8 mouse cellular contexts compared by ENCODE assay signal in the genomic region with DNA sequence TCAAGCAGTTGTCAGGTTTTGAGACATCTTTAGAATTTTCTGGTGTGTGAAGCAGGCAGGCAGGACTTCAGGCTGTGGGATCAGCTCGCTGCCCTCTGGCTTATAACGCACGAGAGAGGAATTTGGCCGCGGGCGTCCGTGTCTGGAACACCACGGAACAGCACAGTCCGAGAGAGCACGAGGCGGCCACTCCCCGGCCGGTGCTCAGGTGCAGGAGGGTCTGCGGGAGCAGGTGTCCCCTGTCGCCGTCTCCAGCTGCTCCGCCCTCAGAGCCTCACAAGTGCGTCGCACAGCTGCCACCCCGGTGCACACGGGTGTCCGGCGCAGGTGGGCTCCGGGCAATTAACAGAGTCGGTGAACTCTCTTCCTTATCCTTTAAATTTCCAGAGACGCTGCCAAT. TPM values are rescaled to one million over a fixed set of nuclear protein-coding genes. Genes with fewer than 3 reads are reported as not detected.
A peak's percentile ranks its signal among the peaks of the same experiment; 100 is the strongest.
DNase-seq lines count a peak whose midpoint lies in the region; ATAC-seq and TF ChIP-seq lines count a peak whose summit lies in the region.

No protein-coding gene starts in this region.

- peaks cover 65% of the 10 kb centered on the region for H3K27me3 ChIP-seq in lung, postnatal 0 days (replicated peaks; ENCODE audit: insufficient read depth, low read length)
- peaks cover 50% of the 10 kb centered on the region for H3K27me3 ChIP-seq in forebrain, embryonic 14.5 days (replicated peaks; ENCODE audit: control insufficient read depth, insufficient read depth, low read length)
- peaks cover 68% of the 10 kb centered on the region for H3K27me3 ChIP-seq in limb, embryonic 14.5 days (ENCODE audit: control insufficient read depth, insufficient read depth, low read length)
- peaks cover 23% of the 10 kb centered on the region for H3K27me3 ChIP-seq in stomach, embryonic 14.5 days (ENCODE audit: control insufficient read depth, insufficient read depth, low read length)

- TF ChIP-seq CTCF in lung, postnatal 0 days (IDR thresholded peaks at IDR 0.05): no peak

- peaks cover 6% of the 10 kb centered on the region; the same call in 1 of the 2 replicates for H3K4me1 ChIP-seq in lung, postnatal 0 days (ENCODE audit: insufficient read depth, low read depth, low read length)
- peaks cover 9% of the 10 kb centered on the region; the same call in 1 of the 2 replicates for H3K4me1 ChIP-seq in forebrain, embryonic 14.5 days (ENCODE audit: control insufficient read depth, insufficient read depth, low read length)
- peaks cover 13% of the 10 kb centered on the region for H3K4me1 ChIP-seq in limb, embryonic 14.5 days (ENCODE audit: control insufficient read depth, insufficient read depth, low read length)
- H3K4me1 ChIP-seq in stomach, embryonic 14.5 days (ENCODE audit: control insufficient read depth, insufficient read depth, low read length): peaks cover 14% of the 10 kb centered on the region; the same call in 1 of the 2 replicates

- WGBS in lung, postnatal 0 days: under 1% methylated on average over 26 of the region's 26 CpGs
- WGBS in forebrain, embryonic 14.5 days: under 1% methylated on average over 26 of the region's 26 CpGs
- WGBS in limb, embryonic 14.5 days: under 1% methylated on average over 26 of the region's 26 CpGs
- under 1% methylated on average over 26 of the region's 26 CpGs for WGBS in stomach, embryonic 14.5 days

- H3K4me2 ChIP-seq in lung, postnatal 0 days (replicated peaks; ENCODE audit: low read depth, low read length): peak overlapping the region; percentile 91
- peak overlapping the region; percentile 100 for H3K4me2 ChIP-seq in forebrain, embryonic 14.5 days (ENCODE audit: low read length)
- peak overlapping the region; percentile 100 for H3K4me2 ChIP-seq in limb, embryonic 14.5 days (replicated peaks; ENCODE audit: low read depth, low read length, severe bottlenecking)
- H3K4me2 ChIP-seq in stomach, embryonic 14.5 days (replicated peaks; ENCODE audit: low read depth, low read length): peak overlapping the region; percentile 100

- H3K9ac ChIP-seq in lung, postnatal 0 days (replicated peaks; ENCODE audit: low read depth): no peak overlapping the region
- peak overlapping the region; percentile 66 for H3K9ac ChIP-seq in forebrain, embryonic 14.5 days (ENCODE audit: low read length)
- peak overlapping the region; percentile 58; the same call in 1 of the 2 replicates for H3K9ac ChIP-seq in limb, embryonic 14.5 days (ENCODE audit: low read depth, low read length, severe bottlenecking)
- H3K9ac ChIP-seq in stomach, embryonic 14.5 days (replicated peaks; ENCODE audit: low read depth, low read length): no peak overlapping the region

- ATAC-seq in lung, postnatal 0 days: 0 out of 2 replicates have a peak, but pooled peaks have one; percentile 19
- peak; percentile 43; the same call in 1 of the 2 replicates for ATAC-seq in forebrain, embryonic 14.5 days
- no peak; the same call in 1 of the 2 replicates for ATAC-seq in limb, embryonic 14.5 days (ENCODE audit: low FRiP score, low read depth)
- ATAC-seq in stomach, embryonic 14.5 days (ENCODE audit: insufficient number of reproducible peaks, insufficient read depth, low FRiP score, low read depth): no peak
- no peak for ATAC-seq in frontal cortex, adult (ENCODE audit: low TSS enrichment)

- no peaks in the 10 kb centered on the region for H3K36me3 ChIP-seq in lung, postnatal 0 days (ENCODE audit: insufficient read depth, low read length)
- no peaks in the 10 kb centered on the region for H3K36me3 ChIP-seq in forebrain, embryonic 14.5 days (ENCODE audit: control insufficient read depth, insufficient read depth, low read length)
- no peaks in the 10 kb centered on the region for H3K36me3 ChIP-seq in limb, embryonic 14.5 days (ENCODE audit: control insufficient read depth, insufficient read depth, low read length)
- no peaks in the 10 kb centered on the region for H3K36me3 ChIP-seq in stomach, embryonic 14.5 days (ENCODE audit: control insufficient read depth, insufficient read depth, low read length)

- H3K27ac ChIP-seq in lung, postnatal 0 days (ENCODE audit: low read length): no peak overlapping the region
- no peak overlapping the region for H3K27ac ChIP-seq in forebrain, embryonic 14.5 days (ENCODE audit: low read depth, low read length)
- no peak overlapping the region for H3K27ac ChIP-seq in limb, embryonic 14.5 days (replicated peaks; ENCODE audit: low read depth, low read length)
- H3K27ac ChIP-seq in stomach, embryonic 14.5 days (ENCODE audit: low read length): no peak overlapping the region

- no peak for DNase-seq in lung, postnatal 0 days (ENCODE audit: low spot score)
- no peak for DNase-seq in lung, postnatal 25 days (ENCODE audit: low spot score)
- DNase-seq in forebrain, embryonic 14.5 days (ENCODE audit: low spot score): no peak
- no peak for DNase-seq in limb, embryonic 14.5 days (ENCODE audit: low spot score)
- DNase-seq in urinary bladder, adult 2 months (ENCODE audit: low spot score): no peak
- no peak for DNase-seq in lung, postnatal 4 days

- H3K9me3 ChIP-seq in lung, postnatal 0 days (ENCODE audit: low read length): no peaks in the 10 kb centered on the region
- H3K9me3 ChIP-seq in forebrain, embryonic 14.5 days (replicated peaks; ENCODE audit: control insufficient read depth, low read length): no peaks in the 10 kb centered on the region
- no peaks in the 10 kb centered on the region for H3K9me3 ChIP-seq in limb, embryonic 14.5 days (ENCODE audit: control insufficient read depth, low read length)
- H3K9me3 ChIP-seq in stomach, embryonic 14.5 days (ENCODE audit: control insufficient read depth, low read depth, low read length): no peaks in the 10 kb centered on the region

- no peak for TF ChIP-seq EP300 in lung, postnatal 0 days (IDR thresholded peaks at IDR 0.05)

- TF ChIP-seq POLR2A in limb, embryonic 14.5 days (IDR thresholded peaks at IDR 0.05; ENCODE audit: borderline replicate concordance, extremely low read depth, insufficient read depth, insufficient read length): no peak

- peak overlapping the region; percentile 47 for H3K4me3 ChIP-seq in lung, postnatal 0 days (ENCODE audit: low read depth, low read length)
- H3K4me3 ChIP-seq in forebrain, embryonic 14.5 days (ENCODE audit: low read depth, low read length): peak overlapping the region; percentile 62
- H3K4me3 ChIP-seq in limb, embryonic 14.5 days (replicated peaks; ENCODE audit: low read length): peak overlapping the region; percentile 61
- H3K4me3 ChIP-seq in stomach, embryonic 14.5 days (ENCODE audit: low read depth, low read length): peak overlapping the region; percentile 65

RNA-seq across cellular contexts. Expression of gene Rbm20, which starts 0.9 kb away (rescaled TPM):
- polyA plus RNA-seq in lung, postnatal 0 days (2015; fragmentation: Nextera tagmentation; extraction: Ambion mirVana): 0.51 and 0.58 TPM in 2 replicates
- polyA plus RNA-seq in forebrain, embryonic 14.5 days (2014; fragmentation: Nextera tagmentation; extraction: Ambion mirVana): 4.4 and 4.7 TPM in 2 replicates
- 9.9 and 10.0 TPM in 2 replicates for polyA plus RNA-seq in limb, embryonic 14.5 days (2012; rRNA removed)
- 5.5 and 6.9 TPM in 2 replicates for polyA plus RNA-seq in limb, embryonic 14.5 days (2014; fragmentation: Nextera tagmentation; extraction: Ambion mirVana)
- 0.78 and 0.95 TPM in 2 replicates for polyA plus RNA-seq in stomach, embryonic 14.5 days (2014; fragmentation: Nextera tagmentation; extraction: Ambion mirVana)
- 4.4 and 4.5 TPM in 2 replicates for polyA plus RNA-seq in urinary bladder, adult 2 months (2012; rRNA removed)

Comparison
In these comparisons a context has a peak if more than half of its experiments do, and no peak if none do; other contexts are left out.
1. ATAC-seq: peak in lung, postnatal 0 days (single experiment) and forebrain, embryonic 14.5 days (single experiment); none in limb, embryonic 14.5 days (single experiment), stomach, embryonic 14.5 days (single experiment) and frontal cortex, adult (single experiment).
2. H3K9ac ChIP-seq: peak in forebrain, embryonic 14.5 days (single experiment) and limb, embryonic 14.5 days (single experiment); none in lung, postnatal 0 days (single experiment) and stomach, embryonic 14.5 days (single experiment).
3. Peak in every context shown above with its lines, with median percentiles within 50 percentile points of each other: H3K4me2 ChIP-seq and H3K4me3 ChIP-seq.